Mouse (Mus musculus) heart, postnatal 0 days (tissue): ENCODE measurements at regions not wholly inside any gene's neighbourhood (a gene's known extent, or its start where the extent isn't known, plus 50 kb on each side); places are given as distances from the start of the nearest gene placed in this dataset.
A peak's percentile ranks its signal among the peaks of the same experiment; 100 is the strongest.

Experiments
- ATAC-seq: fragments of 200-750 bp; cut with Nextera tagmentation; 2 replicates; pipeline ENCODE4 v1.8.0; 2017; ENCODE audit warnings: low read depth, moderate number of reproducible peaks, moderate library complexity; ENCODE audit not compliant: insufficient read depth
- DNase-seq: peaks from one replicate; pipeline ENCODE4 v3.0.0-alpha.2; 2016; ENCODE audit warnings: low spot score
- H3K27ac ChIP-seq: fragments of 300-500 bp; sonication (generic); 2 replicates; pipeline ENCODE4 v1.5.1; 2014; ENCODE audit warnings: low read depth, mild to moderate bottlenecking
- H3K27me3 ChIP-seq: fragments of 300-500 bp; sonication (generic); 2 replicates; pipeline ENCODE4 v1.6.1; 2014; ENCODE audit warnings: low read length, mixed read lengths; ENCODE audit not compliant: control insufficient read depth, insufficient read depth
- H3K36me3 ChIP-seq: fragments of 300-500 bp; sonication (generic); replicated peaks from 2 replicates; pipeline ENCODE4 v1.6.1; 2014; ENCODE audit warnings: low read length, mixed read lengths; ENCODE audit not compliant: control insufficient read depth, insufficient read depth
- H3K4me1 ChIP-seq: fragments of 300-500 bp; sonication (generic); 2 replicates; pipeline ENCODE4 v1.6.1; 2014; ENCODE audit warnings: antibody characterized with exemption; ENCODE audit not compliant: control insufficient read depth, insufficient read depth
- H3K4me2 ChIP-seq: fragments of 300-500 bp; sonication (generic); 2 replicates; pipeline ENCODE4 v1.6.1; 2014; ENCODE audit warnings: low read depth, mild to moderate bottlenecking, low read length, moderate library complexity
- H3K4me3 ChIP-seq: fragments of 300-500 bp; sonication (generic); 2 replicates; pipeline ENCODE4 v1.5.1; 2014; ENCODE audit warnings: low read depth, low read length
- H3K9ac ChIP-seq: fragments of 300-500 bp; sonication (generic); replicated peaks from 2 replicates; pipeline ENCODE4 v1.6.1; 2014; ENCODE audit warnings: low read depth, low read length, mixed read lengths
- H3K9me3 ChIP-seq: fragments of 300-500 bp; sonication (generic); replicated peaks from 2 replicates; pipeline ENCODE4 v1.6.1; 2016; ENCODE audit warnings: low read length; ENCODE audit not compliant: control insufficient read depth
- CTCF ChIP-seq: IDR thresholded peaks from 2 replicates; pipeline ENCODE4 v1.5.1; 2016; ENCODE audit warnings: antibody characterized with exemption, control low read depth, low read depth
- EP300 ChIP-seq: IDR thresholded peaks from 2 replicates; pipeline ENCODE4 v1.6.1; 2016; ENCODE audit warnings: antibody characterized with exemption, low read depth
- whole genome bisulfite sequencing: fragments of 180-500 bp; shearing (Covaris S2); extraction: QIAGEN DNeasy Blood & Tissue Kit; methylation state at CpG from one replicate; pipeline ENCODE4 v1.1.7; 2014; 5-methylcytosine and 5-hydroxymethylcytosine counted together

DNA sequence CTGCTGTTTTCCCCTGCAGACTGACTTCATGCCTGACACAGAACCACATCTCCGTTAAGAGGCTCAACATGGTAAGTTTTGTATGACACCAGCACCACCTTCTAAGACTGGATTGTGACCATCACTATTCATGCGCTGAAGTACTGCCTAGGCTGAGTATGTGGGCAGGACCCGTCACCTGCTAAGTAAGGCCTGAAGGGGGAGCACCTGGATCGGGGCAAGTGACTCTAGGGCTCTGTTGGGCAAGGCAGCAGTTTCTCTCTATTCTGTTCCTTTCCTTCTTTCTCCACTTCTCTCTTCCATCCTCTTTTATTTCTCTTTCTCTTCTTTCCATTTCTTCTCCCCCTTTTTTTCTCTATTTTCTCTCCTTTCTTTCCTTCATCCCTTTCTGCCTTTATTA, 574.8 kb downstream of the Fat4 start:
- H3K9me3 ChIP-seq = no peaks in the 10 kb centered on the region
- DNase-seq = no peak
- ATAC-seq = no peak
- no peak for TF ChIP-seq CTCF
- TF ChIP-seq EP300 = no peak
- no peaks in the 10 kb centered on the region for H3K4me1 ChIP-seq
- H3K36me3 ChIP-seq = no peaks in the 10 kb centered on the region
- H3K27ac ChIP-seq = no peak overlapping the region
- H3K4me3 ChIP-seq = no peak overlapping the region
- WGBS = 80% methylated on average over 4 of the region's 4 CpGs
- H3K9ac ChIP-seq = no peak overlapping the region
- no peaks in the 10 kb centered on the region for H3K27me3 ChIP-seq
- H3K4me2 ChIP-seq = no peak overlapping the region

DNA sequence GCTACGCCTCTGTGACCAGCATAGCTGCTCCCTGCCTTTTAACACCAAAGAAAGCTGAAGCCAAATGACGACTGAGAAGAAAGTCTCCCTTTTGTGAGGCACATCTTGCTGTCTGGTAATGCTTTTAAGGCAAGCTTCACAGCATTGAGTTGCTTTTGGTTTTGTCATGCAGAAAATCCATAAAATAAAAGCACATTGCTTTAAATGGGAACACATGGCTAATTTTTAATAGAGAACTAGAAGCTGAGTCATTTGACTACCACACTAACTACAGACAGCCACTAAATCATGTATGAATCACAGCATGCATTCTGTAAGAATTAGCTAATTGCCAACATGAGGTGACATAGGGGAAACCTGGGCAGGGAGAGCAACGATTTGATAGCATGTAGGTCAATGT, 579.1 kb downstream of the Fat4 start:
- Histone ChIP-seq H3K4me3 (no peak overlapping the region), H3K36me3 (no peaks in the 10 kb centered on the region), H3K27ac (no peak overlapping the region), H3K4me2 (no peak overlapping the region), H3K4me1 (no peaks in the 10 kb centered on the region), H3K9ac (no peak overlapping the region), H3K9me3 (no peaks in the 10 kb centered on the region), H3K27me3 (no peaks in the 10 kb centered on the region)
- ATAC-seq (no peak), DNase-seq (no peak)
- 72% methylated on average over 3 of the region's 3 CpGs for WGBS
- TF ChIP-seq EP300 = no peak
- TF ChIP-seq CTCF = no peak

DNA sequence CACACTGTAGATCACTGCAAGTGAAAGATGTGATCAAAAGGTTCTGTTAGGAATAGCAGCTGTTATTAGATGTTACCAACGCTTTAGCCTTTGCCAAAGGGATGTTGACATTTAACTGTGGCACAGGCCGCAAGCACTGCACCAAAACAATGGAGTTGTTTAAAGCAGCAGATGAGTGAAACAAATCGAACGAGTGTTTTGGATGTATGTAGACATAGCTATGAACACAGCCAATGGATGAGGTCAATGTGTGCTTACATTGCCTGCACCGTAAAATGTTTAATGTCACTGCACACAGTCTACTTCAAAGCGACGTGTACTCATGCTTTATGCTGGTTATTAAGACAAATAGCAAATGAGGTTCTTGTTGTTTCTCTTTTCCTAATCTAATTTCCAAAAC, 602.7 kb downstream of the Fat4 start:
- no peaks in the 10 kb centered on the region for H3K36me3 ChIP-seq
- no peaks in the 10 kb centered on the region for H3K9me3 ChIP-seq
- WGBS = 80% methylated on average over 7 of the region's 7 CpGs
- H3K27ac ChIP-seq = no peak overlapping the region
- H3K4me1 ChIP-seq = no peaks in the 10 kb centered on the region
- no peaks in the 10 kb centered on the region for H3K27me3 ChIP-seq
- ATAC-seq (no peak), DNase-seq (no peak)
- no peak overlapping the region for H3K4me2 ChIP-seq
- H3K9ac ChIP-seq = no peak overlapping the region
- TF ChIP-seq CTCF (no peak), EP300 (no peak)
- no peak overlapping the region for H3K4me3 ChIP-seq

DNA sequence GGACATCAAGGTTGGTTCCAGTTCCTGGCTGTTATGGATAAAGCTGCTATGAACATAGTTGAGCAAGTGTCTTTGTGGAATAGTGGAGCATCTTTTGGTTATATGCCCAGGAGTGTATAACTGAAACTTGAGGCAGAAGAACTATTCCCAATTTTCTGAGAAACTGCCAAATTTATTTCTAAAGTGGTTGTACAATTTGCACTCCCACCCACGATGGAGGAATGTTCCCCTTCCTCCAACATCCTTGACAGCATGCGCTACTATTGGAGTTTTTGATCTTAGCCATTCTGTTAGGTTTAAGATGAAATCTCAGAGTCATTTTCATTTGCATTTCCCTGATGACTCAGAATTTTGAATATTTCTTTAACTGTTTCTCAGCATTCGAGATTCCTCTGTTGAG, 607.6 kb downstream of the Fat4 start:
- DNase-seq = no peak
- Histone ChIP-seq H3K36me3 (no peaks in the 10 kb centered on the region), H3K4me2 (no peak overlapping the region), H3K9ac (no peak overlapping the region), H3K4me1 (no peaks in the 10 kb centered on the region), H3K4me3 (no peak overlapping the region), H3K27me3 (no peaks in the 10 kb centered on the region), H3K9me3 (no peaks in the 10 kb centered on the region), H3K27ac (no peak overlapping the region)
- TF ChIP-seq EP300 = no peak
- no peak for TF ChIP-seq CTCF
- 79% methylated on average over 3 of the region's 3 CpGs for WGBS
- ATAC-seq = no peak

DNA sequence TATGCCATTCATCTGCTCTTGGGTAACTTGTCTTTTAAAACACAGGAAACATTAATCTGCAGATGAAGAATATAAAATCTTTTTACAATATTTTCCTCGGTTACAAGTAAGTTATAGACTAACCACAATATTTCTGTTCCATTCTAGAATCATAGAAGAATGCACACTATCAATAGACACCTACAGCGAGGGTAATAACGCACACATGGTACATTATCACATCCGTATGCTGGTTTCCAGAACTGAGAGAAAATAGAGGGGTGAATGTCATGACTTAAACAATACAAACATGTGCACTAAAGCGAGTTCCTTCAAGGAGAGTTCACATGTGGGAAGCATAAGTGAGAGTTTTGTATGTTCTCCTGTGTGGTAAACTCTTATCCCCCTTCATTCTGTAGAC, 641.3 kb downstream of the Fat4 start:
- Histone ChIP-seq H3K4me1 (no peaks in the 10 kb centered on the region), H3K4me2 (no peak overlapping the region), H3K9ac (no peak overlapping the region), H3K36me3 (no peaks in the 10 kb centered on the region), H3K27me3 (no peaks in the 10 kb centered on the region), H3K27ac (no peak overlapping the region), H3K9me3 (no peaks in the 10 kb centered on the region), H3K4me3 (no peak overlapping the region)
- WGBS = 86% methylated on average over 5 of the region's 5 CpGs
- TF ChIP-seq EP300 (no peak), CTCF (no peak)
- ATAC-seq (no peak), DNase-seq (no peak)

DNA sequence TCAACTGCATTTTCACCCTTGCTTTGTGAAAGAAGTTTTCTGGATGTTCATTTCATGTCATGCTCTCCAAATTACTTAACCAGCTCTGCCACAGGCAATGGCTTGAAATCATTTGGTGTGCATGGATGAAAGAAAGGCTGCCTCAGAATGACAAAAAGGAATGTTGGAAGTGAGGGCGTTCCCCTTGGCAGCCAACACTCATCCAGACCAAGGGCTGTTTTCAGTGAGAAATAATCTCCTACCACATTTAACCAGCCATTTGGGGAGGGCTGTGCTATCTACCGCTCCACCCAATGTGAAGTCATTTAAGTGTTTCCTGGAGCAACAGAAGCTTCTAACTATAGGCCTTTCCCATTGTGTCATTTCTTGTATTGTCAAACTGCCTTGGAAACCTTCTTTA, 650.8 kb downstream of the Fat4 start:
- WGBS = 47% methylated on average over 2 of the region's 2 CpGs

More for the DNA sequence above, 650.8 kb downstream of the Fat4 start:
- H3K27me3 ChIP-seq = no peaks in the 10 kb centered on the region
- H3K4me3 ChIP-seq = no peak overlapping the region
- H3K4me2 ChIP-seq = no peak overlapping the region
- H3K36me3 ChIP-seq = no peaks in the 10 kb centered on the region
- DNase-seq (peak; percentile 48), ATAC-seq (peak; percentile 55; the same call in 1 of the 2 replicates)
- H3K4me1 ChIP-seq = no peaks in the 10 kb centered on the region
- H3K9ac ChIP-seq = no peak overlapping the region
- no peak overlapping the region for H3K27ac ChIP-seq
- no peak for TF ChIP-seq EP300
- no peak for TF ChIP-seq CTCF
- no peaks in the 10 kb centered on the region for H3K9me3 ChIP-seq
